Mouse (Mus musculus): ENCODE measurements around the gene Hnrnph3.

Gene Hnrnph3

GRCm38 (mm10) chr10:63028396-63028795, 4.4 kb upstream of the Hnrnph3 start:
- DNase-seq, result no peak

DNA sequence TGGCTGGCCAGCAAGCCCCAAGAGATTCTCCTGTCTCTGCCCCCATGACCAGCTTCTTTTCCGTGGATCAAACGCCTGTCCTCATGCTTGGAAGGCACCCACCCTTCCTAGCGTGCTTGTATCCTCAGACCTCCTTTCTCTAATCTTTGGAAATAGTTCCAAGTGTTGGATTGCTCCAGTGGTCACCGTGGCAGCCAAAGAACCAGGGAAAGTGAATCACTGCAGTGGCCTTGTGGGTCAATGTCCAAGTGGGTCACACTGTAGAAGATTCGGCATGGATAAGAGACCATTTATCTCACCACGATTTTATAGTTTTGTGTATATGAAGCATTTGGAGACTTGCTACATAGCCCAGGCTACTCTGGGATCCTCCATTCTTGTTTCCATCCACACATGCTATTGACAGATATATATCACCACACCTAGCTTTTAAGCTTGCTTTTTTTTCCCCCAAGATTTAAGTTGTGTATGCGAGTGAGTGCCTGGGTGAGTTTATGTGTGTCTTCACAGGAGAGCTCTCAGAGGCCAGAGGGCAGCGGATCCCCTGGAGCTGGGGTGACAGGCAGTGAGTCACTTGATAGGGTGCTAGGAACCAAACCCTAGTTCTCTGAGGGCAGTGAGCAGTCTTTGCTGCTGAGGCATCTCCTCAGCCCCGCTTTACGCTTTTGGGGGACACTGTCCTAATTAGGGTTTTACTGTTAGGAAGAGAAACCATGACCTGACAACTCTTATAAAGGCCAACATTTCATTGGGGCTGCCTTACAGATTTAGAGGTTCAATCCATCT, 3.6 kb upstream of the Hnrnph3 start:
- DNase-seq, result no peak

- no peak for DNase-seq
These were observed 2.8 kb upstream of the Hnrnph3 start for GRCm38 (mm10) chr10:63026795-63027160.

DNA sequence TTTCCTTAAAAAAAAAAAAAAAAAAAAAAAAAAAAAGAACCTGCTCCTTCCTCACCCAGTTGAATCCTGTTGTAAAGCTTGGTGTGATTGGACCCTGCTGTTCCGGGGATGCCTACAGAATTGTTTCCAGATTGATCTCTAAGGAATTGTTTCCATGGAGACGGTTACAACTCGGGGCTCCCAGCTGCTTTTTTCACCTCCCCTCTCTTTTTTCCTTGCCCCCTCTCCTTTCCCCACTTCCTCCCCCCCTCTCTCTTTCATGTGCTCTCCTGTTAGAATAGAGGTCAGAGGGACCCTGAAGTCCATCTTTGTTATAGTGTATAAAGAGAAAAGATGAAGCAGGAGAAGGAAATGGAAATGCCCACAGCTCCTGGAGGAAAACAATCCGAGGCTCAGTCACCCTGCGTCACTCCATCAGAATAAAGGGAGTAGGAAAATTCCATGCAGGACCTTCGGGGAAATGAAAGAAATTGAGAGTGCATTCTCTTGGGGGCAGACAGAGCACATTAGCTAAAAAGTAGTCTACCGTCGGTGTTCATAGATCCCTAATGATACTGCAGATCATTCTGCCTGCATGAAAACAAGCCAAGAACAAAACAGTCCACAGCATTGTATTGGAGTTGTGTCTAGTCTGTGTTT, 2.3 kb upstream of the Hnrnph3 start:
- DNase-seq, result no peak

DNA sequence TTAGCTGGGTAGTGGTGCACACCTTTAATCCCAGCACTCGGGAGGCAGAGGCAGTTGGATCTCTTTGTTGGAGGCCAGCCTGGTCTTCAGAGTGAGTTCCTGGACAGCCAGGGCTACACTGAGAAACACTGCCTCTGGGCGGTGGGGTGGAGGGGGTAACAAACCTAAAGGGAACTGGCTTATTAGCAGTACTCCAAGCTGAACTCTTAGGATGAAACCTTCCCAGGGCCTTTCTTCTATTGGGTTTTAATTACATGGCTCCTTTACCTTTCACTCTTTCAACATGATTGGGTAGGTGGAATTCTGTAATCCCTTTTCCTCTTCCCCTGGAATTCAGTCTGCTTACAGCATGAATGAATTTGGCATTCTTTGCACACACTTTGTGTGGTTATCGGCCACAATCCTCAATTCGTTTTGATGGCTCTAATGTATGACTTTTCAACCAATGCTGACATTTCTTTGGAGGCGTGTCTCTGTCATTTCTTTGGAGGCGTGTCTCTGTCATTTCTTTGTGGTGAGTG, 1.5 kb upstream of the Hnrnph3 start:
- DNase-seq, result no peak

- no peak for DNase-seq
These were observed 999 bp upstream of the Hnrnph3 start for GRCm38 (mm10) chr10:63025016-63025415.

DNA sequence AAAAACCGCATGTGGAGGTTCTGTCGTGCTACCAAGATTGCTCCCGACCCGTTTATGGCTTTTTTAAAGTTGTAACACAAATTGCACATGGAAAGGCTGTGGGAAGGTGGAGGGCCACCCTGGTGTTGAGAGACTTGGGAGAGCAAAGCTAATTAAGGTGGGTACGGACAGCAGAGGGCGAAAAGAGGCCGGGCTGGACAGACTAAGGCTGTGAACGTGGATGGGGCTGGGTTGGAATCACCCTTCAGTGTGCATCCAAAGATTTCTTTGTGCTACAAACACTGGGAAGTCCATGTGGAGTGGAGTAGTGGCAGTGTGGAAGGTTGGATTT, 528 bp upstream of the Hnrnph3 start:
- peak; percentile 66 for DNase-seq

DNA sequence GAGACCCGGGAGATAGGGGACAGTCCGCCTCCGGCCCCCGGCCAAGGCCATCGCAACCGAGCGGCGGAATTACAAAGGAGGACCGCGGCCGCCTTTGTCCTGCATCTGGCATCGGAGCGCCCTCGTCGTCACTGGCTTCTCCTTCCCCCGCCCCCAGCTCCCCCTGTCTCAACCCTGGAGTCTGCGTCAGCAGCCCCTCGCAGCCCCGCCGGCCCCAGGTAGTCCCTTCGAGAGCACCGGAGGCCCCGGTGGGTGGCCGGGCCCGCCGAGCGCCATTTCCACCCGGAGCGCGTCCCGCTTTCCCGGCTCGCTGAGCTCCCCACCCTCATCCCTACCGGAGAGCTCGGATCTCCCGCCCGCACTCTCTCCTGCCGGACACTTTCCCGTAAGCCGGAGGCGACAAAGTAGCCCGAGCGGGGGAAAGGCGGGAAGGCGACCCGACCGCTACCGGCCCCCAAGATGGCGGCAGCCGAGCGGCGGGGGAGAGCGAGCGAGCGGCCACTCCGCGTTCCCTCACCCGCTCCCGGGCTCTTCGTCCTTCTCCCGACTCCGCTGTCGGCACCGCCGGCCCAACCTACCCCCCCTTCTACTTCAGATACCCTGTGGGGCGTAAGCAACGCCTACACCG, 782 bp downstream of the Hnrnph3 start:
- peak; percentile 70 for DNase-seq

DNA sequence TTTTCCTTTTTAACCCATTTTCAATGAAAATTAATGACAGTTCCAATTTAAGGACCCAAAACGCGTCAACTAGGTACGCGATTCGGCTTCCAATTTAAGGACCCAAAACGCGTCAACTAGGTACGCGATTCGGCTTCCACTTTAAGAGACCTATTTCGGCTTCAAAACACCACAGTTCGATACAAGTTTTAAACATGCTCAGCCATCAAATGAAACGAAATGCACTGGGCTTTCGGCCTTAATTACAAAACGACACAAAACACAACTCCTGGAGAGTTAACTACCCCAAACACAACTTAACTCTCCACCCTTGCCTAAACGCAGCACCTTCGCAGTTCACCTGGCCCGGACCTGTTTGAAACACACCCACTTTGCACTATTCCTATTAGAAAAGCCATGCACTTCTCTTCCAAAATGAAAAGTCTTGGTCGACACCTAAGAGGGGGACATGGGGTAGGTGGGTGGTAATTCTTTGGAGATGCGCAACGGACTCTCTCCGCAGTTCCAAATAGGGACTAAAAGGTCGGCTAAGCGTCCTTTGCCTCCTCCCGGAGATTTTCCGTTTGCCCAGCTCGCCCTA, 1.4 kb downstream of the Hnrnph3 start:
- DNase-seq, result no peak

GRCm38 (mm10) chr10:63021702-63022101, 2.3 kb downstream of the Hnrnph3 start:
- DNase-seq, result no peak

- DNase-seq, result no peak
These were observed 4.7 kb downstream of the Hnrnph3 start for GRCm38 (mm10) chr10:63019304-63019703.

DNA sequence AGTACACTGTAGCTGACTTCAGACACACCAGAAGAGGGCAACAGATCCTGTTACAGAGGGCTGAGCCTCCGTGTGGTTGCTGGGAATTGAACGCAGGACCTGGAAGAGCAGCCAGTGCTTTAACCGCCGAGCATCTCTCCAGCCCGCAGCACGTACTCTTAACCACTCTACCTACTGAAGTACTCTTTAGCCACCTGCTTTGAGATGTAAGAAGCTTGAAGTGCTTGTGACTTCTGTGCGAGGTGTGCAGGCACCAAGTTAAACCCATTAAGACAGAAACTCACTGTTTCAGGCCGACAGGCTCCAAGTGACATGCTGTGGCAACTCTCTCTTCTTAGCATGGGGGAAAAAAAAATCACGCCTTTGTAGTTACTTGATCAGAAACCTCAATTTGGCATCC, 9.8 kb downstream of the Hnrnph3 start:
- DNase-seq, result no peak

DNA sequence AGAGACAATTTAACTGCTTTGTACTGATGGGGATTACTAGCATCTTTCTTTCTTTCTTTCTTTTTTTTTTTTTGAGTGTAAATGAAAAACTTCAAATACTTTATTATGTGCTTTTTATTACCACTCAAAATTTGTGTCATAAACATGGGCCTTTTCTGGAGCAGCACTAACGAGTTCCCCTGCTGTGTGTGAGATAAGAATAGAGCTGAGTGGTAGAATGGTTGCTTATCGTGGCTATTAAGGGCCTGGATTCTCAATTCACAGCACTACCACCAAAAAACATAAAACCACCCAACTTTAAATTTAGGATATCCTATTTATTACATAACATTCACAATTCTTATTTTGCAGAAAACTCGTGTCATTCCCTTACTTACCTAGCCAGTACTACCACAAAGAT, 10.5 kb downstream of the Hnrnph3 start:
- no peak for DNase-seq

DNA sequence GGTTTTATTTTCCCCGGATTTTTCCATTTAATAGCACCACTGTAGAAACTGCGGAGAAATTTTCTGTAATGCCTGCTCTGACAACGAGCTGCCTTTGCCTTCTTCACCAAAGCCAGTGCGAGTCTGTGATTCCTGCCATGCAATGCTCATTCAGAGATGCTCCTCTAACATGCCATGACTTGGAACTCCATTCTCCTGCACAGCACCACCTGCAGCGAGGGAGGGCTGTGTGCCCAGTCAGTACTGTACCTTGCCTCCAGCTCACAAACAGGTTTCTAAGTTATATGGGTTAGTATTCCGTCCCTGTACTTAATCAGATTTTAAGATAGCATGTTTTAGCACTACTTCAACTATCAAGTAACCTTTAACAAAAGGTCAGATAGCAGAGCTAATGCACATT, 12.5 kb downstream of the Hnrnph3 start:
- peak; percentile 26 for DNase-seq

DNA sequence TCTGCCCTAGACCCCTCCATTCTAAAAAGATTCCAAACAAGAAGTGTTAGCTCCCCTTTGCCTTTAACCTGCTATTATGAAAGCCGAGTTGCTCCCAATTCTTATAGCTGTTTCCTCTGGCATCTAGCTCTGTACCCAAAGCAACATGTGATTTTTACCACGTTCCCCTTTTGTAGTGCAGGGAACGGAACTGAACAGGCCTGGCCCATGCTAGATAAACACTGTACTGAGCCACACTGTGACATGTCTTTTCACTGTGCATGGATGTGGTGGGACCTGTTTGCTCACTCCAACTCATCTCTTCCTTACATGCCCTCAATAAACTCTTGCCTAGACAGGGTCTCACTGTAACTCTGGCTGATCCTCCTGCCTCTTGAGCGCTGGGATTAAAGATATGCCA, 13.7 kb downstream of the Hnrnph3 start:
- no peak for DNase-seq

DNA sequence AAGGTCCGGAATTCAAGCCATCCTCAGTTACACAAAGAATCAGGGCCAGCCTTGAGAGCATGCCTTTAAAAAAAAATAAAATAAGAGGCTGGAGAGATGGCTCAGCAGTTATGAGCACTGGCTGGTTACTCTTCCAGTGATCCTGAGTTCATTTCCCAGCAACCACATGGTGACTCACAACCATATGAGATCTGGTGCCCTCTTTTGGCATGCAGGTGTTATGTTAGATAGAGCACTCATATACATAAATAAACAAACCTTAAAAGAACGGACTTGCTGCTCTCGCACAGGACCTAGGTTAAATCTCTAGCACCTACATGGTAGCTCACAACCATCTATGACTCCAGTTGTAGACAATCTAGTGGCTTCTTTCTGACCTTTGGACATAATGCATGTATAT, 15.8 kb downstream of the Hnrnph3 start:
- DNase-seq, result no peak

DNA sequence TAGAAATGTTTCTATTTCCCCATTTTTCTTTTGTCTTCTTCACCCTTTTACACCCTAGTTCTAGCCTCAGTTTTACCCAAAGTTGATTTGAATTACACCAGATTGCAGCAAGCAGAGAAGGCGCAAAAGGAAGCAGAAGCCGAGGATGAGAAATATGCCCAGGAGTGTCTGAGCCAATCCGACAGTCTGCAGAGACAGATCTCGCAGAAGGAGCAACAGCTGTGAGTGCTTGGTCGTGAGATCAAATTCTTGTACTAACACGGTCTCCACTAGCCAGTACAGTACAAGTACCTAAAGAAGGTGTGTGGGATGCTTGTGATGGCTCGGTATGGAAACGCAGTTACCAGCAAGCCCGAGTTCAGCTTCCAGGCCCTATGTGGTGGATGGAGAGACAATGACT, 19.5 kb downstream of the Hnrnph3 start:
- no peak for DNase-seq

GRCm38 (mm10) chr10:63003252-63003651, 20.8 kb downstream of the Hnrnph3 start:
- no peak for DNase-seq

- no peak for DNase-seq
These were observed 23.4 kb downstream of the Hnrnph3 start for GRCm38 (mm10) chr10:63000584-63000983.

GRCm38 (mm10) chr10:62993991-62994390, 30.0 kb downstream of the Hnrnph3 start:
- DNase-seq, result no peak

- DNase-seq, result no peak
These were observed 33.4 kb downstream of the Hnrnph3 start for GRCm38 (mm10) chr10:62990636-62991035.

- DNase-seq, result no peak
These were observed 36.7 kb downstream of the Hnrnph3 start for GRCm38 (mm10) chr10:62987341-62987740.

- DNase-seq, result no peak
These were observed 39.5 kb downstream of the Hnrnph3 start for GRCm38 (mm10) chr10:62984495-62984894.

- no peak for DNase-seq
These were observed 39.9 kb downstream of the Hnrnph3 start for GRCm38 (mm10) chr10:62984072-62984471.
